Mouse (Mus musculus) hindbrain, embryonic 10.5 days (tissue): ENCODE measurements at regions not wholly inside any gene's neighbourhood (a gene's known extent, or its start where the extent isn't known, plus 50 kb on each side); places are given as distances from the start of the nearest gene placed in this dataset.

ENCODE experiments used
- DNase-seq: peaks from one replicate; pipeline ENCODE4 v3.0.0-alpha.2; 2017; ENCODE audit warnings: low spot score
- H3K27ac ChIP-seq: fragments of 300-500 bp; sonication (generic); 2 replicates; pipeline ENCODE4 v1.5.1; 2016; ENCODE audit warnings: mild to moderate bottlenecking, moderate library complexity
- H3K27me3 ChIP-seq: fragments of 300-500 bp; sonication (generic); 2 replicates; pipeline ENCODE4 v1.6.1; 2016; ENCODE audit warnings: mild to moderate bottlenecking; ENCODE audit not compliant: poor library complexity, insufficient read depth, severe bottlenecking
- H3K36me3 ChIP-seq: fragments of 300-500 bp; sonication (generic); 2 replicates; pipeline ENCODE4 v1.6.1; 2016; ENCODE audit warnings: mild to moderate bottlenecking, moderate library complexity
- H3K4me1 ChIP-seq: fragments of 300-500 bp; sonication (generic); replicated peaks from 2 replicates; pipeline ENCODE4 v1.6.1; 2016; ENCODE audit warnings: mild to moderate bottlenecking
- H3K4me3 ChIP-seq: fragments of 300-500 bp; sonication (generic); 2 replicates; pipeline ENCODE4 v1.5.1; 2016; ENCODE audit warnings: mild to moderate bottlenecking, moderate library complexity
- H3K9me3 ChIP-seq: fragments of 300-500 bp; sonication (generic); 2 replicates; pipeline ENCODE4 v1.6.1; 2016; ENCODE audit warnings: mild to moderate bottlenecking, moderate library complexity
- WGBS: fragments of 180-500 bp; shearing (Covaris S2); methylation state at CpG from one replicate; pipeline ENCODE4 v1.1.7; 2016; 5-methylcytosine and 5-hydroxymethylcytosine counted together

- H3K4me3 ChIP-seq: no peak overlapping the region
- no peaks in the 10 kb centered on the region for H3K4me1 ChIP-seq
- H3K27me3 ChIP-seq: no peaks in the 10 kb centered on the region
- H3K27ac ChIP-seq: no peak overlapping the region
- H3K36me3 ChIP-seq: no peaks in the 10 kb centered on the region
- H3K9me3 ChIP-seq: no peaks in the 10 kb centered on the region
- WGBS: 82% methylated on average over 10 of the region's 10 CpGs
- no peak for DNase-seq
Measured at GRCm38 (mm10) chr4:81970472-81970871, 527.9 kb upstream of the Mpdz start.

DNA sequence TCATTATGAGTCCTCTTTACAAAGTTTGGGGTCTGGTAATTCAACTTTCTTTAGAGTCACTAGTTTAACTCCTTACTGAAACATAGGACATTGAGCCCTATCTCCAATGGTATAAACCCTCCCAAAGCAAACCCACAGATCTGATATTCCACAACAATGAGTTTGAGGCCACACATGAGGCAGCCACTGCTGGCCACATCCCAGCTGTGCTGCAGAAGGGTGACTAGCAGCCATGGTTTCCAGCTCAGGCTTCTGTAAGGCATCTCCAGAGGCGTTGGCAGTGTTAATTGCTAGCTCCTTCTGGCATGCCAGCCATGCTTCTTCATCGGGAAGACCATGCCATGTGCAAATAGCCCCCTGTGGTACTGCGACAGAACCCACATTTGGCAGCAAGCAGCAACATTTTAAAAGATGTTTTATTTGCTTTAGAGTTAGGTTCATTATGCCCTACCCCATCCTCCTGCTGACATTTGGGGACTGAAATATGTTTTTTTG, 527.1 kb upstream of the Mpdz start:
- H3K9me3 ChIP-seq: no peaks in the 10 kb centered on the region
- no peaks in the 10 kb centered on the region for H3K36me3 ChIP-seq
- WGBS: 76% methylated on average over 3 of the region's 3 CpGs
- H3K4me3 ChIP-seq: no peak overlapping the region
- no peaks in the 10 kb centered on the region for H3K4me1 ChIP-seq
- no peak overlapping the region for H3K27ac ChIP-seq
- H3K27me3 ChIP-seq: no peaks in the 10 kb centered on the region
- DNase-seq: no peak

- H3K27me3 ChIP-seq: no peaks in the 10 kb centered on the region
- no peak overlapping the region for H3K27ac ChIP-seq
- no peaks in the 10 kb centered on the region for H3K36me3 ChIP-seq
- 83% methylated on average over 1 of the region's 1 CpGs for WGBS
- no peaks in the 10 kb centered on the region for H3K9me3 ChIP-seq
- no peaks in the 10 kb centered on the region for H3K4me1 ChIP-seq
- no peak overlapping the region for H3K4me3 ChIP-seq
- DNase-seq: no peak
Measured at GRCm38 (mm10) chr4:81966054-81966623, 523.5 kb upstream of the Mpdz start.

DNA sequence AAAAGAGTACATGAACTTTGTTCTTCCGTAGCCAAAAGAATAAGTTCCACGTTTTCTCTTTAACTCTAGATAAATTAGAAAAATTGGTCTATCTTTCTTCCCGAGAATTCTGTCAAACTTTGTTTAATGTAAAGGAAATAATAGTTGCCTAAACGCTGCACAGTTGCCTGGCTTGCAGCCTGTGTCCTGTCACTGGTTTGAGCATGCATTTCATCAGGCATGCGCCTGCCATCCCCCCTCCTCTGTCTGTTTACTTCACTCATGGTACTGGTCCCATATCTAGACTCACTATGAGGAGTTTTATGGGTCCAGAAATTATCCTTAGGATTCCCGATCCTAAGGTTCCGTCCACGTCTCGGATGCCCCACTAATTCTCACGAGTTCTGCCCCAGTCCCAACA, 520.5 kb upstream of the Mpdz start:
- 90% methylated on average over 10 of the region's 10 CpGs for WGBS
- Histone ChIP-seq H3K27ac (no peak overlapping the region), H3K27me3 (no peaks in the 10 kb centered on the region), H3K9me3 (no peaks in the 10 kb centered on the region), H3K4me3 (no peak overlapping the region), H3K4me1 (no peaks in the 10 kb centered on the region), H3K36me3 (no peaks in the 10 kb centered on the region)
- no peak for DNase-seq

DNA sequence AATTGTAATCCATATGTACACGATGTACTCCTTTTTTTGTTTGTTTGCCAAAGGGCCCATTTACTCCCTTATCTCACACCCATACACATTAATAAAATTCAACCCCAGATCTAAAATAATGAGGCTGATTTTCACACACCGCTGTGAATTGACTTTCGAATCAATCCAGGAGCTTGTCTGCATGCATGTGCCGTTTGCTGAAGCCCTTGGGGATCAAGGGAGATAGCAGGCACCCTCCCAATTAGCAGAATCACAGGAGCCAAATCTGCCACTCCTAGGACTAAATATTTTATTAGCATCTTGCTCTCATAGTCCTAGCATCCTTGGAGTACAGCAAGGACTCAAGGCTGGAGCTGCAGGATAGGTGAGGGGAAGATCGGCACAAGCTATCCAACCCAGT, 520.0 kb upstream of the Mpdz start:
- WGBS: 87% methylated on average over 5 of the region's 5 CpGs
- H3K4me3 ChIP-seq: no peak overlapping the region
- no peak for DNase-seq

DNA sequence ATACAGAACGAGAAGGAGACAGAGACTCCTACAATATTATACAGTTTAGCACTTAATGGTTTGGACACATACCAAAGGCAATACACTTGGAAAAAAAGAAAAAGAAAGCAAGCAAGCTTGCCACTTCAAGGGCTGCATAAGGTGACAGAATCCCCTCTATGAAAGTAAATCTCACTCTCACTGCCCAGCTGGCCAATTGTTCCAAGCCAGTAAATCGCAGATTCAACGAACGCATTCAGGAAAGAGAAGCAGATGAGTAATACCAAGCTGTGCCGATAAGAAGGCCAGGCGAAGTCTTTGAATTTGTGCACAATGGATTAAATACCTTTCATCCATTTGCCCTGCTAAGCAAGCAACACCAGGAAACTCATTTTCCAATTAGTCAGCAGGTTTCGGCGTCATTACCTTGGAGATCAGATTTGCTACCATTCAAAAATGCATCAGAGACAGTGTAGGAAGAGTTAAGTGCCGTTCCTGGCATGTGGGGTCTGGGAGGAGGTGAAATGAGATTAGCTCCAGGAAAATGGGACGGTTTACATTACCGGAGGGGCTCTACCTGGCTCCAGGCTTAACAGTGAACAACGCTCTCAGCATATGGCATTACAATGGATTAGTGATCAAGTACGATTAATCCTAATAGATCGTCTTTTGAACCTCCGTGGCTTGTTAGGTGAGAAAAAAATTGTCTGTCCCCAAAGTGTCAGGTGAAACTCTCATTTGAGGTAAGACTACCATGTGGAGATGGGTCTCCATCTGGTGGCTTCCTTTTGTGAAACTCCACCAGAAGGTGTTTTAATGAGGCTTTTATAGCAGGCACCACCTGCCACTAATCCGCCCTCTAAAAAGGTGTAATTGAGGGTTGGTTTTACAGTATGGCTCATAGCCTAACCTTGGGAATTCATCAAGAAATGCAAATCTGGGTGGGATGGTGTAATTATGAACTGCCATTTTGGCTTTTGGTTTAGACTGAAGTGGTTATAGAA, 518.2 kb upstream of the Mpdz start:
- DNase-seq: no peak
- 88% methylated on average over 16 of the region's 16 CpGs for WGBS
- H3K27ac ChIP-seq: no peak overlapping the region
- H3K27me3 ChIP-seq: no peaks in the 10 kb centered on the region
- H3K36me3 ChIP-seq: no peaks in the 10 kb centered on the region
- peaks cover 6% of the 10 kb centered on the region; the same call in 1 of the 2 replicates for H3K4me1 ChIP-seq
- H3K9me3 ChIP-seq: no peaks in the 10 kb centered on the region
- no peak overlapping the region for H3K4me3 ChIP-seq

More for the DNA sequence above, 520.0 kb upstream of the Mpdz start:
- H3K4me1 ChIP-seq: peaks cover under 1% of the 10 kb centered on the region; the same call in 1 of the 2 replicates
- H3K27me3 ChIP-seq: no peaks in the 10 kb centered on the region
- H3K9me3 ChIP-seq: no peaks in the 10 kb centered on the region
- no peaks in the 10 kb centered on the region for H3K36me3 ChIP-seq
- H3K27ac ChIP-seq: no peak overlapping the region

GRCm38 (mm10) chr4:81956926-81957694, 514.5 kb upstream of the Mpdz start:
- no peaks in the 10 kb centered on the region for H3K36me3 ChIP-seq
- no peaks in the 10 kb centered on the region for H3K9me3 ChIP-seq
- no peak for DNase-seq
- no peak overlapping the region for H3K27ac ChIP-seq
- 50% methylated on average over 6 of the region's 6 CpGs for WGBS
- H3K4me1 ChIP-seq: peaks cover 6% of the 10 kb centered on the region
- H3K4me3 ChIP-seq: no peak overlapping the region
- H3K27me3 ChIP-seq: no peaks in the 10 kb centered on the region

GRCm38 (mm10) chr4:81953023-81953422, 510.4 kb upstream of the Mpdz start:
- no peak overlapping the region for H3K27ac ChIP-seq
- WGBS: 80% methylated on average over 4 of the region's 4 CpGs
- DNase-seq: no peak
- H3K27me3 ChIP-seq: no peaks in the 10 kb centered on the region
- no peak overlapping the region for H3K4me3 ChIP-seq
- peaks cover 6% of the 10 kb centered on the region for H3K4me1 ChIP-seq
- no peaks in the 10 kb centered on the region for H3K9me3 ChIP-seq
- H3K36me3 ChIP-seq: no peaks in the 10 kb centered on the region

DNA sequence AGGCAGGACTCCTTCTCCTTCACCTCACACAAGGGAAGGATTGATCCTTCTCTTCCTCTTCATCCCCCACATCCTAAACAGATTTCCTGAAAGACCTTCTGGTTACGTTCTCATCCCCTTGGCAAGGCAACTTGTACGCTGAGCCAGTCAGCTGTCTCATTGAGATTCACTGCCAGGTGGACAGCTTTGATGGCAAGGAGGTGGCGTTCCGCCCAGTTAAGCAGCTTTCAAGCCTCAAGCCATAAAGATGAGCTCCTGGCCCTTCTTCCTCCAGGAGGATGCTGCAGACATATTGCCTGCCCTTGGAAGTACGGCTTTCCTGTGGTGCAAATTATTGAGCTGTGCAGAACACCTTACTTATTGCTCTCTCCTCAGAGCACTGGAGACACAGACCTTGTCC, 494.8 kb upstream of the Mpdz start:
- 74% methylated on average over 5 of the region's 5 CpGs for WGBS
- Histone ChIP-seq H3K4me1 (no peaks in the 10 kb centered on the region), H3K36me3 (no peaks in the 10 kb centered on the region), H3K9me3 (no peaks in the 10 kb centered on the region), H3K4me3 (no peak overlapping the region), H3K27ac (no peak overlapping the region), H3K27me3 (no peaks in the 10 kb centered on the region)
- DNase-seq: no peak

DNA sequence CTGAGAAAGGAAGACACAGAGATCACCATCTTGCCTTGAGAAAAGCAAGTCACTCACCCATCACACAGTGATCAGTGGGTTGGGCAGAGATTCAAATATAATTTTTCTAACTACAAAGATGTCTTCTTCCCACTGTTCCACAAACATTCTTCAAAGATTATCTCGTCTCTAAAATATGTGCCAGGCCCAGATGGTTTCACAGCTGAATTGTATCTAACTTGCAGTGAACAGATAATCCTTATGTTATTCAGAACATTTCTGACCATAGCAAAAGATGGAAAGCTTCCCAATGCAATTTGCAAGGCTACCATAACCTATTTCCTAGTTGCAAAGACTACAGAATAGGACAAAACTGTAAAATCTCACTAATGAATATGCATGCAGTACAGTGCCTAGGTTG, 488.3 kb upstream of the Mpdz start:
- H3K36me3 ChIP-seq: no peaks in the 10 kb centered on the region
- no peak for DNase-seq
- H3K4me3 ChIP-seq: no peak overlapping the region
- WGBS: 85% methylated on average over 1 of the region's 1 CpGs
- no peaks in the 10 kb centered on the region for H3K9me3 ChIP-seq
- no peaks in the 10 kb centered on the region for H3K27me3 ChIP-seq
- H3K4me1 ChIP-seq: peaks cover 10% of the 10 kb centered on the region
- H3K27ac ChIP-seq: no peak overlapping the region

- H3K27ac ChIP-seq: no peak overlapping the region
- H3K36me3 ChIP-seq: no peaks in the 10 kb centered on the region
- no peaks in the 10 kb centered on the region for H3K27me3 ChIP-seq
- WGBS: 54% methylated on average over 9 of the region's 9 CpGs
- no peak overlapping the region for H3K4me3 ChIP-seq
- no peak for DNase-seq
- peaks cover 11% of the 10 kb centered on the region for H3K4me1 ChIP-seq
- H3K9me3 ChIP-seq: no peaks in the 10 kb centered on the region
Measured at GRCm38 (mm10) chr4:81928581-81929244, 486.1 kb upstream of the Mpdz start.

GRCm38 (mm10) chr4:81927176-81927714, 484.6 kb upstream of the Mpdz start:
- WGBS: 83% methylated on average over 2 of the region's 2 CpGs
- H3K9me3 ChIP-seq: no peaks in the 10 kb centered on the region
- no peaks in the 10 kb centered on the region for H3K36me3 ChIP-seq
- no peak overlapping the region for H3K27ac ChIP-seq
- H3K4me1 ChIP-seq: peaks cover 11% of the 10 kb centered on the region
- H3K4me3 ChIP-seq: no peak overlapping the region
- no peaks in the 10 kb centered on the region for H3K27me3 ChIP-seq
- DNase-seq: no peak
